Comparison of ENCODE assay signal across 13 mouse cellular contexts in the genomic region with DNA sequence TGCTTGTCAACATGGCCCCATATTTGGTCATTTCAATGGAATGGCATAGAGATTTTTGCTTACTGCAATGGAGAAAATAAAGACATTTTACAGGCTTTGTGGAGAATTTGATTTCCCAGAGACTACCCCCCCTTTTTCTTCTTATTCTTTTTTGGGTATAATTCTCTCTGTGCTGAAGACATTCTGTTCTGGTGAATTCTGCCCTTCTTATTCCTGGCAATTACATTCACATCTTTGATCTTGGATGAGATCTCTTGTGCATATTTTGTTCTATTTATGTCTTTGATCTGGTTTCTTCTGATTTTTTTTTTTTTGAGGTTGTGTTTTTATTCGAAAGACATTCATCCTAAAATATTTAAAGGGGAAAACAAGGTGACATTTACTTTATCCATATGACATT.
"Had no signal": no experiment of that assay in that cellular context is flagged by ENCODE, and none has a peak within 500 bp of the region (broad histone marks: within the 10 kb centered on the region; RNA-seq: fewer than 3 reads in every experiment).

No protein-coding gene starts in this region.

- H3K9me3 ChIP-seq: limb, embryonic 15.5 days; liver, embryonic 12.5 days; neural tube, embryonic 13.5 days had no signal

- H3K27ac ChIP-seq: kidney, postnatal 0 days; limb, embryonic 15.5 days; liver, embryonic 12.5 days; neural tube, embryonic 13.5 days had no signal

- ATAC-seq: liver, embryonic 12.5 days had no signal

- H3K9ac ChIP-seq: limb, embryonic 15.5 days; liver, embryonic 12.5 days; lung, embryonic 14.5 days; neural tube, embryonic 13.5 days had no signal

- H3K4me2 ChIP-seq: limb, embryonic 15.5 days; liver, embryonic 12.5 days; lung, embryonic 14.5 days; midbrain, embryonic 11.5 days had no signal

- H3K4me1 ChIP-seq: limb, embryonic 15.5 days; liver, embryonic 12.5 days had no signal

- DNase-seq: kidney, adult 9 months; kidney, postnatal 36 days; lung, postnatal 10 days; lung, postnatal 4 days; spleen, adult 18-20 months; thymus, adult 18-20 months; thymus, postnatal 14 days had no signal

- H3K27me3 ChIP-seq: limb, embryonic 15.5 days; liver, embryonic 12.5 days; neural tube, embryonic 13.5 days had no signal

- H3K4me3 ChIP-seq: limb, embryonic 15.5 days; liver, embryonic 12.5 days; neural tube, embryonic 13.5 days had no signal

- H3K36me3 ChIP-seq: limb, embryonic 15.5 days; liver, embryonic 12.5 days; neural tube, embryonic 13.5 days had no signal
